10 mouse cellular contexts compared by ENCODE assay signal in the genomic region with DNA sequence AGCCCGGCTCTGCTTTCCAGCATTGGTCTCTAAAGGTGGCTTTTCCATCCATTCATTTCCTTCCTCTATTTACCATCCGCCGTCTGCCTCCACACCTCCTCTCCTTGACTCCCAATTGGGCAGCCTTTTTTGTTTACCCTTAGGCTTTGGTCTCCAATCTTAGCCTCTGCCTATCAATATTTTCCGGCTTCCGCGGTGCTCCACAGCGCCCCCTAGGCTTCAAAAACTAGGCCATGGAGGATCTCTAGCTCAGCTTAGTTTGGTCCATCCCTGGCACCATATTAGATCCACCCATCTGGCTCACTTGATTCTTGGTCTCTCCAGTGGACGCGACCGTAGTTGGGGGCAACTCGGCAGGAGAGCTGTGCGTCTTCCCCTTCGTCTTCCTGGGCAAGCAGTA. TPM values are rescaled to one million over a fixed set of nuclear protein-coding genes. Genes with fewer than 3 reads are reported as not detected.
DNase-seq lines count a peak whose midpoint lies in the region; ATAC-seq and TF ChIP-seq lines count a peak whose summit lies in the region.
"Had no signal": no experiment of that assay in that cellular context is flagged by ENCODE, and none has a peak within 500 bp of the region (broad histone marks: within the 10 kb centered on the region; RNA-seq: fewer than 3 reads in every experiment).

No protein-coding gene starts in this region.

- no peak overlapping the region for H3K27ac ChIP-seq in layer of hippocampus, adult 2 months
- no peak overlapping the region for H3K27ac ChIP-seq in embryonic facial prominence, embryonic 13.5 days

- WGBS in embryonic facial prominence, embryonic 13.5 days: 28% methylated on average over 13 of the region's 13 CpGs

- no peaks in the 10 kb centered on the region for H3K9me3 ChIP-seq in embryonic facial prominence, embryonic 13.5 days

- peak; percentile 73 for TF ChIP-seq CTCF in layer of hippocampus, adult 2 months (conservative IDR thresholded peaks at IDR 0.05)

- H3K9ac ChIP-seq in embryonic facial prominence, embryonic 13.5 days: no peak overlapping the region

- H3K36me3 ChIP-seq in embryonic facial prominence, embryonic 13.5 days: no peaks in the 10 kb centered on the region
- H3K36me3 ChIP-seq: G1E had no signal

- H3K27me3 ChIP-seq in embryonic facial prominence, embryonic 13.5 days: peaks cover 92% of the 10 kb centered on the region

- ATAC-seq in embryonic facial prominence, embryonic 13.5 days (ENCODE audit: insufficient number of reproducible peaks, insufficient read depth, low FRiP score, low TSS enrichment, low read depth): no peak

- H3K4me1 ChIP-seq in embryonic facial prominence, embryonic 13.5 days: peaks cover 38% of the 10 kb centered on the region

- peak; percentile 30 to 54 for DNase-seq in cerebellum, postnatal 25 days
- no peak for DNase-seq in cerebellum, adult 11 months
- DNase-seq in layer of hippocampus, adult 2 months (ENCODE audit: low spot score in 2 of 2): no peak
- DNase-seq in layer of hippocampus, adult 8-10 months (ENCODE audit: low spot score in 2 of 2): no peak
- peak; percentile 59 for DNase-seq in CD4-positive helper T cell, adult 2 months (ENCODE audit: low read depth, low spot score)
- DNase-seq in adipocyte (ENCODE audit: low spot score): no peak
- DNase-seq in gastrocnemius, postnatal 36 days: no peak

- intact Hi-C loops in gastrocnemius, postnatal 36 days (cut with DNase I): no loop called here

- peak overlapping the region; percentile 55; the same call in 1 of the 2 replicates for H3K4me2 ChIP-seq in embryonic facial prominence, embryonic 13.5 days

- H3K4me3 ChIP-seq in layer of hippocampus, adult 2 months: no peak overlapping the region
- H3K4me3 ChIP-seq in embryonic facial prominence, embryonic 13.5 days: no peak overlapping the region
- H3K4me3 ChIP-seq: myocyte had no signal

RNA-seq across cellular contexts. Expression of a gene that starts 9.9 kb away (rescaled TPM):
- total RNA-seq in layer of hippocampus, adult 2 months (2021): 1 to 10 TPM; 1.4 to 2.2 TPM
- total RNA-seq in layer of hippocampus, adult 8-10 months (2022): 1 to 10 TPM; 1.5 to 2.2 (median 2.0) TPM
- polyA plus RNA-seq in embryonic facial prominence, embryonic 13.5 days (2015; fragmentation: Nextera tagmentation; extraction: Ambion mirVana): 16.6 and 23.8 TPM in 2 replicates
- under 1 TPM; 0.38 to 0.62 TPM for total RNA-seq in gastrocnemius, postnatal 36 days (2021)

RNA-seq across cellular contexts. Expression of a gene that starts 10.1 kb away (rescaled TPM):
- 100 to 1,000 TPM; 406 to 409 TPM for total RNA-seq in layer of hippocampus, adult 2 months (2021)
- 100 to 1,000 TPM; 370 to 437 (median 422) TPM for total RNA-seq in layer of hippocampus, adult 8-10 months (2022)
- 1.0 and 2.9 TPM in 2 replicates for polyA plus RNA-seq in embryonic facial prominence, embryonic 13.5 days (2015; fragmentation: Nextera tagmentation; extraction: Ambion mirVana)
- under 1 TPM; 0.25 to 0.36 TPM for total RNA-seq in gastrocnemius, postnatal 36 days (2021)

RNA-seq across cellular contexts. Expression of a gene that starts 38.9 kb away (rescaled TPM):
- total RNA-seq in layer of hippocampus, adult 2 months (2021): 10 to 100 TPM; 29.0 to 30.9 TPM
- total RNA-seq in layer of hippocampus, adult 8-10 months (2022): 10 to 100 TPM; 24.8 to 33.0 (median 29.0) TPM
- 15.5 and 16.1 TPM in 2 replicates for polyA plus RNA-seq in embryonic facial prominence, embryonic 13.5 days (2015; fragmentation: Nextera tagmentation; extraction: Ambion mirVana)
- total RNA-seq in gastrocnemius, postnatal 36 days (2021): 1 to 10 TPM; 8.8 to 9.3 TPM

Comparison
In these comparisons a context has a peak if more than half of its experiments do, and no peak if none do; other contexts are left out.
1. DNase-seq: peak in cerebellum, postnatal 25 days (2 of 2) and CD4-positive helper T cell, adult 2 months (single experiment); none in cerebellum, adult 11 months (single experiment), layer of hippocampus, adult 2 months (0 of 2), layer of hippocampus, adult 8-10 months (0 of 2), adipocyte (single experiment) and gastrocnemius, postnatal 36 days (0 of 2).
2. RNA of a gene that starts 10.1 kb away (total RNA-seq): 370 to 437 TPM in layer of hippocampus, adult 8-10 months and 406 to 409 TPM in layer of hippocampus, adult 2 months; 0.25 to 0.36 TPM in gastrocnemius, postnatal 36 days; every median in the first group is over 100 times any median in the second.